Mouse (Mus musculus) lung, embryonic 14.5 days (tissue): ENCODE results near the gene Tmem176a. TPM values are rescaled to one million over a fixed set of nuclear protein-coding genes. Genes with fewer than 3 reads are reported as not detected.
"Not testable (repeated sequence)": the region's sequence is repeated elsewhere in the genome, so short reads cannot be mapped to it uniquely, and the experiment has no call there.

Experiments used
- ATAC-seq: fragments of 200-750 bp; cut with Nextera tagmentation; 2 replicates; pipeline ENCODE4 v1.8.0; 2017; ENCODE audit warnings: mild to moderate bottlenecking, moderate TSS enrichment, moderate library complexity; ENCODE audit not compliant: insufficient read depth
- DNase-seq: peaks from one replicate; pipeline ENCODE4 v3.0.0-alpha.2; 2015
- H3K27ac ChIP-seq: fragments of 300-500 bp; sonication (generic); 2 replicates; pipeline ENCODE4 v1.5.1; 2014; ENCODE audit warnings: low read depth, mild to moderate bottlenecking, moderate library complexity
- H3K27me3 ChIP-seq: fragments of 300-500 bp; sonication (generic); 2 replicates; pipeline ENCODE4 v1.6.1; 2014; ENCODE audit warnings: low read length, control low read depth; ENCODE audit not compliant: insufficient read depth
- H3K36me3 ChIP-seq: fragments of 300-500 bp; sonication (generic); 2 replicates; pipeline ENCODE4 v1.6.1; 2014; ENCODE audit warnings: control low read depth; ENCODE audit not compliant: insufficient read depth
- H3K4me1 ChIP-seq: fragments of 300-500 bp; sonication (generic); 2 replicates; pipeline ENCODE4 v1.6.1; 2014; ENCODE audit warnings: antibody characterized with exemption, control low read depth; ENCODE audit not compliant: insufficient read depth
- H3K4me2 ChIP-seq: fragments of 300-500 bp; sonication (generic); 2 replicates; pipeline ENCODE4 v1.6.1; 2014; ENCODE audit warnings: mild to moderate bottlenecking
- H3K4me3 ChIP-seq: fragments of 300-500 bp; sonication (generic); 2 replicates; pipeline ENCODE4 v1.5.1; 2014; ENCODE audit warnings: low read depth, low read length
- H3K9ac ChIP-seq: fragments of 300-500 bp; sonication (generic); 2 replicates; pipeline ENCODE4 v1.6.1; 2014
- H3K9me3 ChIP-seq: fragments of 300-500 bp; sonication (generic); 2 replicates; pipeline ENCODE4 v1.6.1; 2016; ENCODE audit warnings: low read depth, low read length, control low read depth
- CTCF ChIP-seq: IDR thresholded peaks from 2 replicates; pipeline ENCODE4 v1.5.1; 2016; ENCODE audit warnings: antibody characterized with exemption, low read depth
- WGBS: fragments of 180-500 bp; shearing (Covaris S2); extraction: QIAGEN DNeasy Blood & Tissue Kit; methylation state at CpG from one replicate; pipeline ENCODE4 v1.1.7; 2014; 5-methylcytosine and 5-hydroxymethylcytosine counted together
- polyA plus RNA-seq: library from polyadenylated mRNA; unstranded; fragments of >200 nt; fragmentation: Nextera tagmentation; extraction: Ambion mirVana; gene quantifications from 2 replicates; pipeline ENCODE4 v1.2.1, GENCODE M21; 2014

Tmem176a gene
- polyA plus RNA-seq, 1 experiment from 2014 or later = 226 TPM

DNA sequence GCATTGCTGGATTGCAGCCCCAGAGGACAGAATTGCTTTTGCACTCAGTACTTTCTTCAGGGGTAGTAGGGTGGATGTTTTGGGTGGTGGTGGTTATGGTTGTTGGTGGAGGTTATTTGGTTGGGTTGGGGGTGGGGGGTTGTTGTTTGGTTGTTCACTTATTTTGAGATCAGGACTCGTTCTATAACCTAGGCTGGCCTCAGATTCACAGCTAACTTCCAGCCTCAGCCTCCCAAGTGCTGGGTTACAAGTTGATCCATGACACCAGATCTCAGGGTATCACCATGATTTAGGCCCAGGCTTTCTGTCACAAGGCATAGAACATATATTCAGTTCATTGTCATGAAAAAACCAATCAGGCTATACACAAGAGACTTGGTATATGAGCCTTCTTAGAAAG, 20.1 kb downstream of the Tmem176a start:
- no peaks in the 10 kb centered on the region for H3K27me3 ChIP-seq
- no peak overlapping the region for H3K9ac ChIP-seq
- TF ChIP-seq CTCF = no peak
- no peaks in the 10 kb centered on the region for H3K9me3 ChIP-seq
- WGBS = 88% methylated on average over 1 of the region's 1 CpGs
- no peak overlapping the region for H3K4me3 ChIP-seq
- no peak overlapping the region for H3K27ac ChIP-seq
- DNase-seq = no peak
- H3K4me1 ChIP-seq = peaks cover 4% of the 10 kb centered on the region; the same call in 1 of the 2 replicates
- no peak for ATAC-seq
- H3K4me2 ChIP-seq = no peak overlapping the region
- H3K36me3 ChIP-seq = no peaks in the 10 kb centered on the region

DNA sequence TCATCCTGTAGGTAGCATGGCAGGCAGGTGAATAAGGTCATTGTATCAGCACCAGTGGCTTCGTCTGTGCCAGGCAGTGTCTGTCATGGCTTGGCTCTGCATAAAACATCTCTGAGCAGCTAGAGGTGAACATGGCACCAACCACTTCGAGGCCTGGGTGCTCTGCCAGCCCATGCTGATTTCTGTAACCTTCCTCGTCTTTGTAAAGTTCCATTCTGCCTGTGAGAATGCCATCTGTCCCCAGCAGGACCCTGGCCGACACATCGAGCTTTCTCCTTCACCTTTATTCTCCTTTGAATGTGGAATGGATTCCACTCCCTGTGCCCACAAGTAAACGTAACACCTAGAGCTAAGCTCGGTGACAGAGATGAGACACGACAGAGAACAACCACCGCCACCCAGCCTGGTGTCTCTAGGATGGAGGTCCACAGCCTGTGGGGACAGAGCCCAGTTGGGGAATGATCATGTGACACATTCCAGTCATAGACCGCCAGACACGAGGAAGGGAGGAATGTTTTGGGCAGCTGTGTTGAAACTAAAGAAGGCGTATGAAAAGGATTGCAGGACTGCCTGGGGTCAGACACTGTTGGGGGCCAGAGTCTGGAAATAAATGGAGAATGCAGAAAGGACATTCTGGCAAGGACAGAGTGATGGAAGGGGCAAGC, 21.0 kb downstream of the Tmem176a start:
- no peak overlapping the region for H3K9ac ChIP-seq
- 66% methylated on average over 12 of the region's 12 CpGs for WGBS
- no peaks in the 10 kb centered on the region for H3K36me3 ChIP-seq
- H3K27me3 ChIP-seq = no peaks in the 10 kb centered on the region
- ATAC-seq (peak; percentile 29; the same call in 1 of the 2 replicates), DNase-seq (peak; percentile 48)
- peaks cover 4% of the 10 kb centered on the region; the same call in 1 of the 2 replicates for H3K4me1 ChIP-seq
- H3K4me3 ChIP-seq = no peak overlapping the region
- H3K27ac ChIP-seq = no peak overlapping the region
- TF ChIP-seq CTCF = no peak
- no peaks in the 10 kb centered on the region for H3K9me3 ChIP-seq
- H3K4me2 ChIP-seq = no peak overlapping the region

DNA sequence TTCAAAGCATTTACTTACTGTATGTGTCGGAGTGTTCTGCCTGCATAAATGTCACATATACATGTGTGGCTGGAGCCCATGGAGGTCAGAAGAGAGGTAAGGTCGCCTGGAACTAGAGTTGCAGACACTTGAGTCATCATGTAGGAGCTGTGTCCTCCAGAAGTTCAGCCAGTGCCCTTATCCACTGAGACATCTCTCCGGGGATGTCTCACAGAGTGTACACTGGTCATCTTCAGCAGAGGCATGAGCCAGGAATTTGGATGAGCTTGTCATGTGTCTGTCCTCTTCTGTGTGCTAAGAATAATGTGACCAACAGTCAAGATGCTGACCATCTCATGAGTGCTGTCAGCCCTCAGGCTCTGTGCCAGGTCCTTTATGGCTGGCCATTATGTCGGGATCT, 22.1 kb downstream of the Tmem176a start:
- ATAC-seq (0 out of 2 replicates have a peak, but pooled peaks have one; percentile 14), DNase-seq (peak; percentile 39)
- Histone ChIP-seq H3K4me3 (no peak overlapping the region), H3K4me1 (peaks cover 4% of the 10 kb centered on the region; the same call in 1 of the 2 replicates), H3K27ac (no peak overlapping the region), H3K9ac (no peak overlapping the region), H3K27me3 (no peaks in the 10 kb centered on the region), H3K9me3 (no peaks in the 10 kb centered on the region), H3K4me2 (no peak overlapping the region), H3K36me3 (no peaks in the 10 kb centered on the region)
- TF ChIP-seq CTCF = no peak
- 67% methylated on average over 4 of the region's 4 CpGs for WGBS

DNA sequence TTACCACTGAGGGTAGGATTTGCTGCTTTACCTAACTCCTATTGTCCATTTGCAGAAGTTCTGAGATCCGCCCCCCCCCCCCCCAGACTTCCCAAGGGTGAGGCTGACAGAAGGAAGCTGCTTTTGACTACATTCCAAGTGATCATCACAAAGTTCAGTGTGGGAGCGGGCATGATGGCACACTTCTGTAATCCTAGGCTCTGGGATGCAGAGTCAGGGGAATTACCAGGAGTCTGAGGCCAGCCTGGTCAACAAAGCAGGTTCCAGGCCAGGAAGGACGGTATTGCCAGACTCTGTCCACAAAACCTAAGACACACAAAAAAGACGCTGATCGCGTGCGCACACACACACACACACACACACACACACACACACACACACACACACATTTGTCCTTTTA, 22.8 kb downstream of the Tmem176a start:
- no peak overlapping the region for H3K27ac ChIP-seq
- peak; percentile 47 for DNase-seq
- H3K4me3 ChIP-seq = no peak overlapping the region
- H3K27me3 ChIP-seq = no peaks in the 10 kb centered on the region
- H3K4me2 ChIP-seq = no peak overlapping the region
- no peaks in the 10 kb centered on the region for H3K36me3 ChIP-seq
- no peaks in the 10 kb centered on the region for H3K9me3 ChIP-seq
- TF ChIP-seq CTCF = no peak
- H3K9ac ChIP-seq = no peak overlapping the region
- WGBS = 72% methylated on average over 7 of the region's 7 CpGs
- 0 out of 2 replicates have a peak, but pooled peaks cover 4% of the 10 kb centered on the region for H3K4me1 ChIP-seq
- no peak for ATAC-seq

DNA sequence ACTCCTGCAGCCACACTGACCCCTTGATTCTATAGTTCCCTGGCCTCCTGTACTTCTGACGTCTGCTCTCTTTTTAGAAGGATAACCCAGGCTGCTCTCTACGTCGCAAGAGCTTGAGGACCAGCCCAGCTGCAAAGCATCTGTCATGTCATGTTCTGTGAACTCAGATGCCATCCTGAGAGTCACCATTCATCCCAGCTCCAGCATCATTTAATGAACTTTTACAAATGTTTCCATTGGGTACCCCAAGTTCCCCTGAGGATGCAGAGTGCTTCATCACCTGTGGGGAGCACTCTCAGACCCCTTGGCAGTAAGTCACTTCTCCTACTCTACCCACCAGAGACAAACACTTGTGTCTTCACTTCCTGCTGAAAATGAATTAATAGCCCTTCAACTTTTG, 23.5 kb downstream of the Tmem176a start:
- Histone ChIP-seq H3K27me3 (no peaks in the 10 kb centered on the region), H3K4me2 (no peak overlapping the region), H3K4me3 (no peak overlapping the region), H3K9ac (no peak overlapping the region), H3K9me3 (no peaks in the 10 kb centered on the region), H3K27ac (no peak overlapping the region), H3K36me3 (no peaks in the 10 kb centered on the region), H3K4me1 (0 out of 2 replicates have a peak, but pooled peaks cover 4% of the 10 kb centered on the region)
- DNase-seq (no peak), ATAC-seq (no peak)
- WGBS = 26% methylated on average over 3 of the region's 3 CpGs
- no peak for TF ChIP-seq CTCF

DNA sequence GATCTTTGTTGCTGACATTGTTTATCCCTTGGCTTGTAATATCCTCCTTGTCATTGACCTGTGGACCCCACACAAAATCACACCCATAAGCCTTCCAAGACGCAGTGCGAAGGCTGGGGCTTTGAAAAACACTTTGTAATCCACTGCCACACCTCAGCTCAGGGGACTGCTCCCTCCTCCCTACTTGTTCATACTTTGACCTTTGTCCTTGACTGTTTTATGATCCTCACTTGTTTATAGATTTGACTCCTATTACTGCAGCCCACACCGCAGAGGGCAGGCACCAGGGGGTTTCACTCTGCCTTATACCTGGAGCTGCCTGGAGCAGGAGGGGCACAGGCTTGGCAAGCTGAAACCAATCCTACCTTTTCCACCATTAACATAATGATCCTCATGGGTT, 24.0 kb downstream of the Tmem176a start:
- H3K27ac ChIP-seq = no peak overlapping the region
- no peaks in the 10 kb centered on the region for H3K27me3 ChIP-seq
- 0 out of 2 replicates have a peak, but pooled peaks cover 4% of the 10 kb centered on the region for H3K4me1 ChIP-seq
- H3K9me3 ChIP-seq = no peaks in the 10 kb centered on the region
- DNase-seq = no peak
- no peak overlapping the region for H3K9ac ChIP-seq
- H3K4me2 ChIP-seq = no peak overlapping the region
- no peaks in the 10 kb centered on the region for H3K36me3 ChIP-seq
- TF ChIP-seq CTCF = no peak
- ATAC-seq = no peak
- H3K4me3 ChIP-seq = no peak overlapping the region
- 51% methylated on average over 3 of the region's 3 CpGs for WGBS

DNA sequence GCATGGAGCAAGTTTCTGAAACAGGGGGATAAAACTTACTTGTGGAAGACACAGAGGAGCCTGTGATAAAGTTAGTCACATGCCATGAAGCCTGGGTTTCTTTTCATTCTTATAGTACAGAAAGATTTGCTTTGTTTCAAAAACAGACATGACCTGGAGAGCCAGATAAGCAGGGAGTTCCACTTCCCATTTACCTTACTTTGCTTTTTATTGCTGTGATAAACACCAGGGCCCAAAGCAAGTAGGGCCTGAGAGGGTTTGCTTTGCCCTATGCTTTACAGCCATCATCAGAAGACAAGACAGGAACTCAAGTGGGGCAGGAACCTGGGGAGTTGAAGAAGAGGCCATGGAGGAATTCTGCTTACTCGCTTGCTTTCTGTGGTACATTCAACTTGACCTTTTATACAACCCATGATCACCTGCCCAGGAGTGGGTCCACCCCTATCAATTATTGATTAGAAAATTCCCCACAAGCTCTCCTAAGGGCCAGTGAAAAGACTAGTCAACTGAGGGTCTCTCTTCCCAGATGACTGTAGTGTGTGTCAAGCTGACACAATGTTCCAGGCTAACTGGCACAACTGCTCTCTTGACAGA, 24.5 kb downstream of the Tmem176a start:
- Histone ChIP-seq H3K27me3 (no peaks in the 10 kb centered on the region), H3K4me1 (0 out of 2 replicates have a peak, but pooled peaks cover 4% of the 10 kb centered on the region), H3K36me3 (no peaks in the 10 kb centered on the region), H3K9me3 (no peaks in the 10 kb centered on the region), H3K27ac (no peak overlapping the region), H3K9ac (no peak overlapping the region), H3K4me2 (no peak overlapping the region), H3K4me3 (no peak overlapping the region)
- 73% methylated on average over 1 of the region's 1 CpGs for WGBS
- no peak for ATAC-seq
- TF ChIP-seq CTCF = no peak
- no peak for DNase-seq

DNA sequence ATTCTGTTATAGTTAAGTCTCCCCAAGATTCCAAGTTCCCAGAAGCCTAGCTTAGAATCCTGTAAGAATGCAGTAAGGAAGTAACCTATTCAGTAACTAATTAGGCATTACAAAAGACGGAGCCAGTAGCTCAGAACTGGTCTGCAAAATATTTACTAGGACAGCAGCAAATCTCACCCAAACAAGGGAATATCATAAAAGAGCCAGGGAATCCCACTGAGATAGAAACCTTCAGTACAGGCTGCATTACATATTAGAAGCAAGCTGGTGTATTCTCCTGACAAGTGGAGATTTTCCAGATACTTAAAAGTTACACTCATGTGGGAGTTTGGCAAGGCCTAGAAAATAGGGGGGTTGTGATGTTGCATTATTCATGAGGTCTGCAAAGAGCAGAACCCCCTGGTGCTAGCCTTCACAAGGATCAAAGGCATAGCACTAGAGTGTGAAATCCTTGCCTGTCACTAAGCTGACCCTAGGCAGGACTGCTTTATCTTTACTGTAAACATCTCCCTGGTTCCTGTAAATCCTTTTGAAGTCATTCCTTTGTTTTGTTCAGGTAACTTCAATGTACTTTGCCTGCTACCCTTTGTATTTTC, 25.7 kb downstream of the Tmem176a start:
- not testable (repeated sequence) for H3K9ac ChIP-seq, H3K27me3 ChIP-seq, DNase-seq, H3K4me1 ChIP-seq, H3K4me2 ChIP-seq, H3K36me3 ChIP-seq, H3K4me3 ChIP-seq, H3K27ac ChIP-seq, ATAC-seq, H3K9me3 ChIP-seq
- WGBS = 33% methylated on average over 1 of the region's 1 CpGs
